Mouse (Mus musculus): ENCODE measurements at regions not wholly inside any gene's neighbourhood (a gene's known extent, or its start where the extent isn't known, plus 50 kb on each side); places are given as distances from the start of the nearest gene placed in this dataset.
A peak's percentile ranks its signal among the peaks of the same experiment; 100 is the strongest.

DNA sequence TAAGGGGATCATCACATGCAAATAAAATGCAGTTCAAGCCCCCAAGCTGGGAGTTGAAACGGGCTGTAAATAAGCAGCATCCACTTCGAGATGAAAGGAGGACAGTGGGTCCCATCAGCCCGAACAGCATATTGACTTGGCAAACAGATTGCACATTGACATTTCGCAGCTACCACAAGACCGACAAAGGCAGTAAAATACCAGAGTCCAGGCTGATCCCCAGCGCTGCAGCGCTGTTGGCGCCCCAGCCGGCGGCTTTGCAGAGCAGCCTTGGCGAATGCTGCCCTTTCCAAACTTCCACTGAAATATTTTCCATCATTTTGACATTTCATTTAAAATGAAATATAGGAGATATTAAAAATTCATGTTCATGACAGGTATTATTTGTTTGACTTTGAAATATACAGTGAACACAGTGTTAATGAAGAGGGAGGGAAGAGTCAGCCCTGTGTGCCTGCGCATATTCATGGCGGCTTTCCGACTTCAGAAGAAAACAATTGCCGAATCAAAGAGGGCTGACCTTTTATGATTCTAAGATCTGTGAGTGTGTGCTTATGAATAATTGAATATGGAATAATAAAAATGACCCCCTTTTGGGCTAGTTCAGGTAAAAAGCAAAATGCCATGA is 98.4 kb downstream of the Sqor start:
- Histone ChIP-seq H3K4me3 (no peak overlapping the region), H3K36me3 (replicated peaks) (no peaks in the 10 kb centered on the region), H3K27me3 (ENCODE audit: poor library complexity, severe bottlenecking) (no peaks in the 10 kb centered on the region), H3K9me3 (no peaks in the 10 kb centered on the region), H3K4me1 (no peaks in the 10 kb centered on the region), H3K27ac (no peak overlapping the region)
- WGBS: 82% methylated on average over 15 of the region's 15 CpGs
- DNase-seq (ENCODE audit: extremely low spot score, low spot score): no peak

DNA sequence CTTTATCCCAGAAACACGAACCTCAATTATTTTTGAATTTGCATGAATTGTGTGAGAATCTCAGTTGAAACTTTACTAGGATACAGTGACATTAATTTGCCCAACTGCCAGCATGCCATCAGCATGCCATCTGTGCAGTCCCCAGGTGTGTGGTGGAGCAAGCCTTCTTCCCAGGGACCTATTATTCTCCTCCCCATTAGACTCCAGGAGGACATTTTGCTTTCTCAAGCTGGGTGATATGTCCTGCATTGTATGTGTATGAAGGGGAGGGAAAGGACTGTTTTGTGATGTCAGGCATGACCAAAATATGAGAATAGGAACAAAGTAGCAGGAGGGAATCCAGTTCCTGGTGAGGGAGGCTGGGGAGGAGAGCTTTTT is 98.9 kb downstream of the Sqor start:
- H3K36me3 ChIP-seq (replicated peaks): no peaks in the 10 kb centered on the region
- WGBS: 85% methylated on average over 1 of the region's 1 CpGs

DNA sequence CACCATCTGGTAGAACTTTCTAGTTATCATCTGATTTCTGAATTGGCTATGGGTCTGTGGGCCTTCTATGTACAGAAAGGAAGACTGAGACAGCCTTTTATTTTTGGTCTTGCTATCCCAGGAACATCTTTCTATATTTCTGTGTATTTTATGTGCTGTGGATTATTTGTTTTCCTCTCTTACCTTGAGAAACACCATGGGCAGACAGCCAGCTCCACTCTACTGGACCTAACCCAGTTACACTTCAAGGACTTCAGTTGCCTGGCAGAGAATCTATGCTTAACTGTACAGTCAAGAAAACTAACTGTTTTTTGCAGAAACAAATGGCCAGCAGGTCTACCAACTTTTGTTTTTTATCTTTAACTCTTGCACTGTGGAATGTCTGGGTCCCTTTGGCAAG is 122.1 kb downstream of the Sqor start:
- Histone ChIP-seq H3K4me3 (no peak overlapping the region), H3K27me3 (ENCODE audit: poor library complexity, severe bottlenecking) (no peaks in the 10 kb centered on the region), H3K27ac (no peak overlapping the region), H3K9me3 (peaks cover 16% of the 10 kb centered on the region; the same call in 1 of the 2 replicates), H3K36me3 (replicated peaks) (no peaks in the 10 kb centered on the region), H3K4me1 (no peaks in the 10 kb centered on the region)
- no peak for DNase-seq (ENCODE audit: extremely low spot score, low spot score)

More for the DNA sequence above, 98.9 kb downstream of the Sqor start:
- Histone ChIP-seq H3K9me3 (no peaks in the 10 kb centered on the region), H3K27ac (no peak overlapping the region), H3K27me3 (ENCODE audit: poor library complexity, severe bottlenecking) (no peaks in the 10 kb centered on the region), H3K4me1 (no peaks in the 10 kb centered on the region), H3K4me3 (no peak overlapping the region)
- DNase-seq (ENCODE audit: extremely low spot score, low spot score): no peak

DNA sequence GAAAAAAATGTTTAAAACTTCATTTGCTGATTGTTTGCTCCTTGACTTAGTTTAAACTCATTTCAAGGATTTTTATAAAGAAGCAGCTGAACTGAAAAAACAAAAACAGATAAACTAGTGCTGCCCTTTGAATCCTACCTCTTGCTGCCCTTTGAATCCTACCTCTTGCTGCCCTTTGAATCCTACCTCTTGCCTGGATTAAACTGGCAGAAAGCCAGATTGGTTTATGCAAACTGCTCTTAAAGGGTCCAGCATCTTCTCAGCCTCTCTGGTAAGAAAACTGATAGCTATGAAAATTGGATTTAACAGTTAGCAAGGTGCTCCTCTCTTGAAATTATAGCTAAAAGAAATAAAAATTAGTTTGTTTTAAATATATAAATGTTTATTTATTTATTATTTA is 122.5 kb downstream of the Sqor start:
- Histone ChIP-seq H3K4me1 (no peaks in the 10 kb centered on the region), H3K27ac (no peak overlapping the region), H3K9me3 (peaks cover 16% of the 10 kb centered on the region; the same call in 1 of the 2 replicates), H3K27me3 (ENCODE audit: poor library complexity, severe bottlenecking) (no peaks in the 10 kb centered on the region), H3K36me3 (replicated peaks) (no peaks in the 10 kb centered on the region), H3K4me3 (no peak overlapping the region)
- no peak for DNase-seq (ENCODE audit: extremely low spot score, low spot score)

DNA sequence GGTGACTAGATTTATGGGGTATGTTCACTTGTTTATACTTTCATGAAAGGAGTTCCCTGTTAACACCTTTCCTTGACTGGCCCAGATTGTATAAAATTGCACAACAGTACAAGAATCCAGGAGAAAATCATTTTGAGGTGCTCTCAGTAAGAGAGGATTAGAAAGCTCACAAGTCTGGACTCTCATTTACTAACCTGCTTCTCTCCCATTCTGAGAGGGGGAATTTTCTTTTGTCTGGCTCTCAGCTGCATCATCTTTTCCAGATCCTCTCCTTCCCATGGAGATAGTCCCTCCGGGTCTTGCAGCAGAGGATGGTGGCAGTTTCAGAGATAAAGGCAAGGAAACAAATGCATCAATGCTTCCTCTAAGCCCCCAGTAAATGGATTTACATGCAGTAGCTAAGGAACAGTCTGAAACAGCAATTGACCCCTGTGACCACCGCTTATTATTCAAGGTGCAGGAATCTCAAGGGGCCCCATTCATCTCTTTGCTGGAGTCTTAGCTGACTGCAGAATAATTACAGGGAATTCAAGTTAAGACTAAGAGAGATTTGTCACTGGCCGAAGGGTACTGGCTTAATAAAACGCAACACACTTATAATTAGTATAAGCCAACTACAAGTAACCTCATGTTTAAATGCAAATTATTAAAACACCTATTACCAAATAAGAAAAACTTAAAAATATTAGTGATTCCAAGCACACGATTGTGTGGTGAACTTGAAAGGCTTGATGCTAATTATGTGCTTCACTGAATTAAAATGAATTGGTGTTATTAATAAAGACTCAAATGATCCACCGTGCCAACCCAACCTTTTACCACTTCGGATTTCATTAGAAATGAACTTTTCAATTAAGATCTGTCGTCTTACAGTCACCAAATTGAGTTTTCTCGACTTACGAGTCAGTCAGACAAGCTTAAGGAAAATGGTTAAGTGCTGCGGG is 140.4 kb downstream of the Sqor start:
- peak; percentile 53 for DNase-seq (ENCODE audit: extremely low spot score, low spot score)
- no peak overlapping the region for H3K4me3 ChIP-seq
- H3K4me1 ChIP-seq: peaks cover 23% of the 10 kb centered on the region
- peak overlapping the region; percentile 66 for H3K27ac ChIP-seq
- H3K9me3 ChIP-seq: no peaks in the 10 kb centered on the region; the same call in 1 of the 2 replicates
- WGBS: 25% methylated on average over 11 of the region's 11 CpGs
- no peaks in the 10 kb centered on the region for H3K27me3 ChIP-seq (ENCODE audit: poor library complexity, severe bottlenecking)
- no peaks in the 10 kb centered on the region for H3K36me3 ChIP-seq (replicated peaks)

DNA sequence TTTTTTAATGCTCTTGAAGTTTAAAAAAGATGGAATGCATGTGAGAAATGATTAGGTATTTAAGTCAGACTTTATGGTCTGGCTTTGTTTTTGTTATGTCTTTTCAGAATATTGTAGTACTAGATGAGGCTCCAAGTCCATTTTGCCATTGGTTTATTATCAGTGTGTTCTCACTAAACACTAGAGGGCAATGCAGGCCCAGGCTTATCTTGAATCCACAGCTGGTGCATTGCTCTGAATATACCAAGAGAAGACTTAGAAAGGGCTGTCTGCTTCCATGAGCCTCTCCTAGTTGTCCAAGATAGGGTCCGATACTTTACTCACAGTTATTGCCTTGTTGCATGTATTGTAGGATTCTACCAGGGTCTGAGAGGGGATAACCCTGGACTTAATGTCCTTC is 151.7 kb downstream of the Sqor start:
- Histone ChIP-seq H3K9me3 (no peaks in the 10 kb centered on the region), H3K27ac (no peak overlapping the region), H3K36me3 (replicated peaks) (no peaks in the 10 kb centered on the region), H3K27me3 (ENCODE audit: poor library complexity, severe bottlenecking) (no peaks in the 10 kb centered on the region), H3K4me3 (no peak overlapping the region), H3K4me1 (no peaks in the 10 kb centered on the region)
- 83% methylated on average over 1 of the region's 1 CpGs for WGBS
- DNase-seq (ENCODE audit: extremely low spot score, low spot score): no peak

DNA sequence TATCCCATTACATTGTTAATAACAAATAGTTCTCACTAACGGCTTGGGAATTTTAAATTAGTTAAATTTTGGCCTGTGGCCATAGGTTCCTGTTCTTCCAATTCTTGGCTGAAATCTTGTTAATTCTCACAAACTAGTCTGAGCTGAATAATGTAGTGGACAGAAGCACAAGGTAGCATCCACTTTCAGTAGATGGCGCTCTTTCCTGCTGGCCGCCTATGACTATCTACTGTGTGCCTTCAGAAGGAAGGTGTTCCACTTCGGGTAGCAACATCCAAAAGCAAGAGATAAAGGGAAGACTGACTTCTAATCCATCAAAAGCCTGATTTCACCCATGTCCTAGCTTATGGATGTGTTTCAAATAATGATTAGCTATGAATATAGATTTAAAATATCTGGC is 172.9 kb downstream of the Sqor start:
- 47% methylated on average over 4 of the region's 4 CpGs for WGBS
- no peak overlapping the region for H3K4me3 ChIP-seq
- DNase-seq (ENCODE audit: extremely low spot score, low spot score): no peak
- no peaks in the 10 kb centered on the region for H3K27me3 ChIP-seq (ENCODE audit: poor library complexity, severe bottlenecking)
- peaks cover 3% of the 10 kb centered on the region for H3K9me3 ChIP-seq
- no peaks in the 10 kb centered on the region for H3K4me1 ChIP-seq
- no peaks in the 10 kb centered on the region for H3K36me3 ChIP-seq (replicated peaks)
- H3K27ac ChIP-seq: no peak overlapping the region

DNA sequence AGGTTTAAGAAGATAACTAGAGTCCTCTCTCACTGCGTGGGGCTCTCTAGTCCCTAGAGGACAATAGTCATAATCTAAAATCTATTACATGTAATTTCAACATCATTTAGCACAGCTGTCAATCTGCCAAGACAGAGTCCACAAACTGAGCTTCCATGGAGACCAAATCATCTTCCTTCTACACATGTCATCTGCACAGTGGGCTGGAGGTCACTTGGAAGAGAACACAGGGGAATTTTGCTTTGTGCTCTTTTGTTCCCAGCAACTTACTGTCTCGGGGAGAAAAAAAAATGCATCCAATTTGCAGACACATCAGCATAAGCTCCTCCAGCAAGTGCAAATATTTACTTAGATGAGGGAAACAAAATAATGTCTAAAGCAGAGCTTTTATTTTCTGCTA is 179.8 kb downstream of the Sqor start:
- H3K36me3 ChIP-seq (replicated peaks): no peaks in the 10 kb centered on the region
- 86% methylated on average over 2 of the region's 2 CpGs for WGBS
- no peak overlapping the region for H3K27ac ChIP-seq
- H3K4me1 ChIP-seq: 0 out of 2 replicates have a peak, but pooled peaks cover 5% of the 10 kb centered on the region
- H3K27me3 ChIP-seq (ENCODE audit: poor library complexity, severe bottlenecking): no peaks in the 10 kb centered on the region
- H3K9me3 ChIP-seq: no peaks in the 10 kb centered on the region
- no peak for DNase-seq (ENCODE audit: extremely low spot score, low spot score)
- no peak overlapping the region for H3K4me3 ChIP-seq

DNA sequence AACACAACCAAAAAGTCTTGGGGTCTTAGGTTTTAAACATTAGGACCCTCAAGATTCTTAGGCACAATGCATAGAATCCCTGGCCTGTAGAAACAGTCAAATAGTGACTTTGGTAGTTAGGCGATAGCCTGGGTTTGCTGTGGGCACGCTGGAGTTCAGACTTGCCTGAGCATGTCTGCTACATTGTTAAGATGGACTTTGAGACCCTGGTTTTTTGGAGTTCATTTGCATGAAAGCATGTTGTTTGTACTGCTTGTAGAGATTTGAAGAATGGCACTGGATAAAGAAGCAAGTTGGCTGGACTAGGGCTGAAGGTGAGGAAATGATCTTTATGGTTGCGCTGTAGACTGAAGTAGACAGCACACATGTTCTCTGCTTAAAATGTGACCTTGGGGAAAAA is 180.9 kb downstream of the Sqor start:
- Histone ChIP-seq H3K36me3 (replicated peaks) (no peaks in the 10 kb centered on the region), H3K27me3 (ENCODE audit: poor library complexity, severe bottlenecking) (no peaks in the 10 kb centered on the region), H3K9me3 (no peaks in the 10 kb centered on the region), H3K4me1 (0 out of 2 replicates have a peak, but pooled peaks cover 5% of the 10 kb centered on the region), H3K4me3 (no peak overlapping the region), H3K27ac (no peak overlapping the region)
- WGBS: 89% methylated on average over 3 of the region's 3 CpGs
- no peak for DNase-seq (ENCODE audit: extremely low spot score, low spot score)

DNA sequence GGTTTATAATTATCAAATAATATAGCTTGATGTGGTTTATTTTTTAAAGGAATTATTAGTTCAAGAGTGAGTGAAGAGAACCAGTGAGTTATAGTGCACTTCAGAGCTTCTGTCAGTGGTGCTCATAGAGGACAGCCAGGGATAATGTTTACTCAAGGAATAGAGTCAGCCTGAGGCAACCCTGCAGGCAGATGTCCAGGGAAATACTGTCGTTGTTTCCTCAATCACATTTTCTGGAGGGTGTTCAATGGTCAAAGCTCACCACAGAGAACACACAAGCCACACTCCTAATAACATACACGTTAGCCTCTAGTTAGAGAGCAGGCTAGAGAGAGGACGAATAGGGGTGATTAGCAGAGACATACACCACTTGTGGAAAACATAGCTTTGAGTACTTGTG is 184.0 kb downstream of the Sqor start:
- no peak for DNase-seq (ENCODE audit: extremely low spot score, low spot score)
- Histone ChIP-seq H3K36me3 (replicated peaks) (no peaks in the 10 kb centered on the region), H3K9me3 (no peaks in the 10 kb centered on the region), H3K27ac (no peak overlapping the region), H3K4me3 (no peak overlapping the region), H3K4me1 (0 out of 2 replicates have a peak, but pooled peaks cover 5% of the 10 kb centered on the region), H3K27me3 (ENCODE audit: poor library complexity, severe bottlenecking) (no peaks in the 10 kb centered on the region)
- 87% methylated on average over 3 of the region's 3 CpGs for WGBS

DNA sequence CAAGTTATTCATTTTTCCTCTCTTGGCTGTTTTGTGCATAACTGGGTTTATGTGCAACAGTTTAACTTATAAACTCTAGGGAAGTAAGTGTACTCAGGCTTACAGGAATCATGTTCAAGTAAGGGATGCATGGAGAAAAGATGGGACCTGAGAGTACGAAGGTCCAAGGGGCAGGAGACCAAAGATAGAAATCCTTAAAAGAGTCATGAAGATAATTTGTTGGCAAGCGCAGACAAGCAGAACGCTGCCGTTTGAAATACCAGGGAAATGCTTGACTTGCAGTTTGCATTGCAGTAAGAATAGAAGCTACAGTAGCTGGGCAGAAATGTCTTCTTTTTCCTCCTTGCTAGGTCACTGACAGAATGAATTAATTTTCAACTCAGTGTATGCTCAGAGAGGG is 196.7 kb downstream of the Sqor start:
- Histone ChIP-seq H3K27me3 (ENCODE audit: poor library complexity, severe bottlenecking) (no peaks in the 10 kb centered on the region), H3K27ac (no peak overlapping the region), H3K4me1 (no peaks in the 10 kb centered on the region), H3K9me3 (no peaks in the 10 kb centered on the region), H3K36me3 (replicated peaks) (no peaks in the 10 kb centered on the region), H3K4me3 (no peak overlapping the region)
- no peak for DNase-seq (ENCODE audit: extremely low spot score, low spot score)
- 93% methylated on average over 4 of the region's 4 CpGs for WGBS

DNA sequence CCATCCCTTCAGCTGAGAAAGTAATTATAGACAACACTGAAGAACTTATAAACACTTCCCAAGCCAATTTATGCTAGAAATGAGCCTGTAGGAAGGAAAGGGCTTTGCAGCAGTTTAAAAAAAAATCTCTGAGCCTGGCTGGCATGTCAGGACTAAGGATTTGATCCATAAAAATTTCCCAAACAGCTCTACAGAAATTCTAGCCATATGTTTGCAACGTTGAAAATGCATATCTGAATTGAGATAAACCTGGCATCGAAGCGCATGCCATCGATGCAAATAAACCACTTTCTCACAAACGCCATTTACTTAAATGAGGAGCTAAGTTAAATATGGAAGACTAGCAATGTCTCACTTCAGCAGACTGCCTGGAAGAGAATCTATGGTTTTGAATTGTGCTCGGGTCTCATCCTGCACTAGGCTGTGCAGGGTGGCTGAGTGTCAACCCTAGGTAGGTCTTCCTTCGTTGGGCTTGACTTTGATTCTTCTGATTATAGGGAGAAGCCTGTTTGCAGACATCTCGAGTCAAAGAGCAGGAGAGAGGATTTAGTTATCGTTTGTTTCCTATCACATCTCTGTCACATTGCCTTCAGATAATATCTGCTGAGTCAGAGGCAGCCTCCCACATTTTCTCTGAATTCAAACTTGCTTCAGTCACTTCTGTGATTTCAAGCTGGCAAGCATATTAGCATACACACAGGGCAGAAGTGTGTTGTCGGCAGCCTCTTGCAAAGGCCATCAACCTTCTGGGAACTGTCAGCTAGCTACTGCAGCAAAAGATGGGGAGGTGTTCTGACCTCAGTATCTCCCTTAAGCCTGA is 204.0 kb downstream of the Sqor start:
- Histone ChIP-seq H3K27me3 (ENCODE audit: poor library complexity, severe bottlenecking) (no peaks in the 10 kb centered on the region), H3K27ac (no peak overlapping the region), H3K4me3 (no peak overlapping the region), H3K4me1 (no peaks in the 10 kb centered on the region), H3K9me3 (no peaks in the 10 kb centered on the region), H3K36me3 (replicated peaks) (no peaks in the 10 kb centered on the region)
- 91% methylated on average over 10 of the region's 10 CpGs for WGBS
- no peak for DNase-seq (ENCODE audit: extremely low spot score, low spot score)
